Mouse (Mus musculus): ENCODE data around the gene Olfr412. TPM values are rescaled to one million over a fixed set of nuclear protein-coding genes. Genes with fewer than 3 reads are reported as not detected.

The Olfr412 gene
- polyA plus RNA-seq (2015; fragmentation: Nextera tagmentation; extraction: Ambion mirVana): not detected in 2 replicates

DNA sequence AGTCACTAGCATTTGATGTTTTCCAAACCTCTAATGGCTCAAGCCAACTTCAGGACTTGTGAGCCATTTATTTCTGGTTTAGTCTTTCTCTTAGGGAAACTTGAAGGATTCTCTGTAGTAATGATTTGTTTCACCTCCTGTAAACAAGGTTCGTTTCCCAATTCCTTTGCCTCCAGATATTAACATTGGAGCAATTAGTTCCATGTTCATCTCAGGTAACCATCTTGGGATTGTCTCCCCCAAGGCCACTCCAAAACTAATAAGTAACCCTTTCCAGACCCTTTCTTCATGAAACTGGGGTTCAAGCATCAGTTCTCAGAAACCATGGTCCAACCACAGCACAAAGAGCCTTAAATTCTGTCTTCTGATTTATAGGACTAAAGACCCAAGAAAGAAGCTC, at the start of gene Olfr412:
Gene Olfr412 (plus strand): TSS at position 301 of the 400 bp plus-strand sequence.
- no peak for DNase-seq
- Histone ChIP-seq H3K36me3 (no peaks in the 10 kb centered on the region), H3K27me3 (no peaks in the 10 kb centered on the region), H3K9ac (no peak within 1 kb of the TSS), H3K4me1 (replicated peaks) (no peaks in the 10 kb centered on the region), H3K4me3 (replicated peaks) (no peak within 1 kb of the TSS), H3K9me3 (replicated peaks) (no peaks in the 10 kb centered on the region), H3K27ac (no peak within 1 kb of the TSS), H3K4me2 (no peak within 1 kb of the TSS)
- WGBS (ENCODE audit: insufficient replicate concordance): 50% methylated on average over 1 of the region's 1 CpGs
- ATAC-seq (ENCODE audit: low read depth): no peak

DNA sequence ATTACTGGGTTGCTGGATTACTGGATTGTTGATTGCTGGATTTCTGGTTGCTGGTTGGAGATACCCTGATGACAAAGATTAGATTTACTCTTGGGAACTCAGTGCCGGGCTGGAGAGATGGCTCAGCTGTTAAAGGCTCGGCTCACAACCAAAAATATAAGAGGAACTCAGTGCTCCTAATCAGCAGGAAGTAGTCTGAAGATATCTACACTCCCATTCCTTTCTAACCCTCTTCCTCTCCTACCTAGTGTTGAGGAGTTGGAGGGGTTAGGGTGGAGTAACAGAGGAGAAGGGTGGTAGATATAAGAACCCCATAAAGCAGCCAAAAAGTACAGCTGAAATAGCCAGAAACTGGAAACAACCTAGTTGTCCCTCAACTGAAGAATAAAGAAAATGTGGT, 35.8 kb upstream of the Olfr412 start:
- Histone ChIP-seq H3K36me3 (no peaks in the 10 kb centered on the region), H3K9ac (no peak overlapping the region), H3K27ac (no peak overlapping the region), H3K4me1 (replicated peaks) (no peaks in the 10 kb centered on the region), H3K27me3 (no peaks in the 10 kb centered on the region), H3K4me3 (replicated peaks) (no peak overlapping the region), H3K4me2 (no peak overlapping the region), H3K9me3 (replicated peaks) (no peaks in the 10 kb centered on the region)
- ATAC-seq (ENCODE audit: low read depth) (no peak), DNase-seq (no peak)
- 23% methylated on average over 2 of the region's 2 CpGs for WGBS (ENCODE audit: insufficient replicate concordance)

DNA sequence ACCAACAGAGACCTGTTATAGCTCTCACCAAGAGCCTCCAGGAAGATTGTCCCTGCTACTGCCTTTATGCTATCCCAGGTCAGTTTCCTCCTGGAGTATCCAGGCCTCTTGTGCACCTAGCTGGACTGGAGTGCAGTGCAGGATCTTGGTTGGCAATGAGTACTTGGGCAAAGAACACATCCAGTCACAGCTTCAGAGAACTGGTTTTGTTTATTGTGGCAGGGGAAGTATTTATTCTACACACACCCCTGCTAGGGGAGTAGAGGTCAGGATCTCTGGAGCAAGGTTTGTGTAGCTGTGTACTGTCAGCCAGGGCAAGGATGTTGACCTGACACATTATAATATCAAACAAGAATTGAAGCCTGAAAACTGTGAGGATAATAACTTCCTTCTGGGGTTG, 33.1 kb upstream of the Olfr412 start:
- Histone ChIP-seq H3K36me3 (no peaks in the 10 kb centered on the region), H3K4me2 (no peak overlapping the region), H3K4me1 (replicated peaks) (no peaks in the 10 kb centered on the region), H3K4me3 (replicated peaks) (no peak overlapping the region), H3K9ac (no peak overlapping the region), H3K9me3 (replicated peaks) (no peaks in the 10 kb centered on the region), H3K27me3 (no peaks in the 10 kb centered on the region), H3K27ac (no peak overlapping the region)
- no peak for DNase-seq
- ATAC-seq (ENCODE audit: low read depth): no peak

DNA sequence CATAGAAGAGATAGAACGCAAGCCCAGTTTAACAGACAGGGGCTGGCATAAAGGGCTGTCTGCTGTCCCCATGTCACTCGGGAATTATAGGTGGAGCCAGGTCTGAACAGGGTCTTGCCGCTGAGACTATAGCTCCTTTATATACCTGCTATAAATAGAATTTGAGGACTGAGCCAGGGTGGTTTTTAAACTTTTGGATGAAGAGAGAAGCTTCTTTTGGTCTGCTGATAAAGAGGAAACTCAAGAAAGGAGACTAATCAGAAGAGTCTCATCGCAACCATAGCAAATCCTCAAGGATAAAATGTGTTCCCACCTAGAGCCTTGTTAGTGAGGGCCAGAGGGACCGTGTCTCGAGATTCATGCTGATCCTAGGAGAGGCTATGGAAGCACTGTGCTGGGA, 23.9 kb upstream of the Olfr412 start, which contains the start of gene Olfr410:
Gene Olfr410 (minus strand): TSS at position 101 of the 400 bp plus-strand sequence.
- no peak for ATAC-seq (ENCODE audit: low read depth)
- Histone ChIP-seq H3K36me3 (no peaks in the 10 kb centered on the region), H3K4me3 (replicated peaks) (no peak within 1 kb of the TSS), H3K4me1 (replicated peaks) (no peaks in the 10 kb centered on the region), H3K9ac (no peak within 1 kb of the TSS), H3K27me3 (no peaks in the 10 kb centered on the region), H3K4me2 (no peak within 1 kb of the TSS), H3K9me3 (replicated peaks) (no peaks in the 10 kb centered on the region), H3K27ac (no peak within 1 kb of the TSS)
- WGBS (ENCODE audit: insufficient replicate concordance): 57% methylated on average over 6 of the region's 6 CpGs
- no peak for DNase-seq

DNA sequence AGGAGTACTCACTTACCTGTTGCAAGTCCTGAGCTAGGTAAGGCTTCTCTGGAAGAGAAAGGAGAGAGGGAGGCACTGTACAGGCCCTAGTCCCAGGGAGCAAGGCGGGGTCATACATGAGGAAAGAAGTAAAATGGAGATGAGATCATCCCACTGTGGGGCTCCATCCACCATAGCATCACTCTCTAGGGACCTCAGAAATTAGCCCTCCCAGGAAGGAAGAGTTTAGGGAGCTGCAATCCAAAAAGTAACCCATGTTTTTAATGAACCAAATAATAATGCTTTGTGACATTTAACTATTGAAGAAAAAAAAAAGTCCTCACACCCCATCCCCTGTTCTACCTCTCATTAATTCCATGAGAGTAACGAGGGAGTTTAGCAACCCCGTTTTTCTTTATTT, 9.3 kb upstream of the Olfr412 start, which contains the start of gene Olfr411:
Gene Olfr411 (minus strand): TSS at position 101 of the 400 bp plus-strand sequence.
- no peaks in the 10 kb centered on the region for H3K9me3 ChIP-seq (replicated peaks)
- DNase-seq (no peak), ATAC-seq (ENCODE audit: low read depth) (no peak)
- no peaks in the 10 kb centered on the region for H3K36me3 ChIP-seq
- no peak within 1 kb of the TSS for H3K9ac ChIP-seq
- WGBS (ENCODE audit: insufficient replicate concordance): 62% methylated on average over 3 of the region's 3 CpGs
- no peak within 1 kb of the TSS for H3K4me3 ChIP-seq (replicated peaks)
- H3K27me3 ChIP-seq: no peaks in the 10 kb centered on the region
- no peak within 1 kb of the TSS for H3K4me2 ChIP-seq
- H3K27ac ChIP-seq: no peak within 1 kb of the TSS
- no peaks in the 10 kb centered on the region for H3K4me1 ChIP-seq (replicated peaks)

DNA sequence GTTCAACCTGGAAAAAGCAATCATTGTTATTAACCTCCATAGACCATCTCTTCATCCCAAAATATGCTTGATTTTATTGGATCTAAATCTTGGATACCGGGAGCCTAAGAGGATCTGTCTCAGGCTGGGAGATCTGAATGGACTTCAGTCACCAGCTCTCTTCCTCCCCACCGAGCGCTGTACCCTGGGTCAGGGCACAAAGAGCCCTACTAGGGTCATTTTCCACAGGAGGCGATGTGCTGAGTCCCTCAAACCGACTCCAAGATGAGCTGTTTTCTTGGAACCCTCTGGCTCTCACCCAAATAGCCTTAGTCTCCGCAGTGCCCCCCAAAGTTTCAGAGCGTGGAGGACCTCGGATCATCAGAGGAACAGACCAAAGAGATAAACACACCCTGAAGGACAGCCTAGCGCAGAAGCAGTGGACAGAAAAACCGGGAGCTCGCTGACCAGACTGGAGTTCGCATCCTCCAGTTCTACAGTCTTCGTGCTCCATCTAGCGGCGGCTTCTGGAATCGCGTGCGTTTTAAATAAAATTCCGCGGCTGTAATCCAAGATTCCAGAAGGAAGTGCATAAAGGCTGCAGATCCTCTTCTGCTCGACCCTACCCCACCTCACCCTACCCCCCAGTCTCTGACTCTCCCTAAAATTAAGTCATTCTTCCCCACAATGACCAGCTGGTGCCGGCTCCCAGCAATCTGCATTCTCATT, 9.7 kb downstream of the Olfr412 start:
- Histone ChIP-seq H3K36me3 (no peaks in the 10 kb centered on the region), H3K27ac (no peak overlapping the region), H3K9me3 (replicated peaks) (no peaks in the 10 kb centered on the region), H3K4me2 (no peak overlapping the region), H3K4me1 (replicated peaks) (no peaks in the 10 kb centered on the region), H3K9ac (no peak overlapping the region), H3K27me3 (0 out of 2 replicates have a peak, but pooled peaks cover 2% of the 10 kb centered on the region), H3K4me3 (replicated peaks) (no peak overlapping the region)
- DNase-seq (peak; percentile 26), ATAC-seq (ENCODE audit: low read depth) (no peak)
- WGBS (ENCODE audit: insufficient replicate concordance): 11% methylated on average over 22 of the region's 22 CpGs

DNA sequence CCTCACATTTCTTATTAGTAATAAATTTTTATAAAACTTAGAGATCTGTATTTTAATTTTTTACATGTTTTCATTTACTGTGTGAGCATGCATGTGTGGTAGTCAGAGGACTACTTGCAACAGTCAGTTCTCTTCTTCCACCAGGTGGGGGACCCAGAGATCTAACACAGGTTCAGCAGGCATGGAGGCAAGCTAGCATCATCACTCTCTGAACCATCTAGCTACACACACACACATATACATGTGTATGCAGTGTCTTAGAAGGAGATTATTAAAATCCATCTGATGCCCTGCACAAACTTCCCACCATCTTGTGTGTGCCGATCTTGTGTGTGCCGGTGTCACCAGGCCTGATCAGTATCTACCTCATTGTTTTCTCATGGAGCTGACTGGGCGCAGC, 15.0 kb downstream of the Olfr412 start:
- DNase-seq: no peak
- Histone ChIP-seq H3K4me1 (replicated peaks) (no peaks in the 10 kb centered on the region), H3K4me3 (replicated peaks) (no peak overlapping the region), H3K4me2 (no peak overlapping the region), H3K27ac (no peak overlapping the region), H3K9me3 (replicated peaks) (no peaks in the 10 kb centered on the region), H3K27me3 (no peaks in the 10 kb centered on the region), H3K36me3 (no peaks in the 10 kb centered on the region), H3K9ac (no peak overlapping the region)
- ATAC-seq (ENCODE audit: low read depth): no peak
- 59% methylated on average over 3 of the region's 3 CpGs for WGBS (ENCODE audit: insufficient replicate concordance)

DNA sequence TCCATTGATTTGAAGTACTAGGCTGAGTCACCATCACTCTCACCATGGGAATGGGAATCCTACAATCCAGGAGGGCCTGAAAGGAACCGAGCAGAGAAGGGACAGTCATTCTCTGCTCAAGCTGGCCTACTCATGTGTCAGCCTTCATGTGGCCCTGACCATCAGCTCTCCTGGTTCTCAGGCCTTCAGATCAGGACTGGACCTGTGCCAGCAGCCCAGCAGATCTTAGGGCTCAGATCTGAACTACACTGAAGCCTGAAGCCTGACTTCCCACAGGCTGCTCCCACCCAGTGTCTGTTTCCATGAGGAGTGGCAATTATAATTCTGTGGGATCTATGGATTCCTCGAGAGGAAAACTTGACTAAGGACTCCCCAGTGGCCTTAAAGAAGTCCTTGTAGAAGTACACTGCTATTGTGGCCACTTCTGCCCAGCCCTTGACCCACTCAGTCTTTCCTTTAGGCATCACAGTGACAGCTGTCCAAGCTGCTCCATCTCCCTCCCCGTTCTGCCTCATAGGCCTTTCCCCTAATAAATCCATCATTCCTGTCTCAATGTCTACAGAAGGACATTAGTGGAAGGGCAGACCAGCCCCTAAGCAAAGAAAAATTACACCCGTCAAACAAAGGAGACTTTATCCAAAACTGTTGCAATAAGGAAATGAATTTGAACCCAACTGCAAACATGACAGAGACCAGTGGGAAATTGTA, 17.5 kb downstream of the Olfr412 start:
- Histone ChIP-seq H3K4me3 (replicated peaks) (no peak overlapping the region), H3K27me3 (no peaks in the 10 kb centered on the region), H3K9ac (no peak overlapping the region), H3K9me3 (replicated peaks) (no peaks in the 10 kb centered on the region), H3K4me1 (replicated peaks) (no peaks in the 10 kb centered on the region), H3K4me2 (no peak overlapping the region), H3K36me3 (no peaks in the 10 kb centered on the region), H3K27ac (no peak overlapping the region)
- 41% methylated on average over 4 of the region's 4 CpGs for WGBS (ENCODE audit: insufficient replicate concordance)
- ATAC-seq (ENCODE audit: low read depth) (no peak), DNase-seq (no peak)

DNA sequence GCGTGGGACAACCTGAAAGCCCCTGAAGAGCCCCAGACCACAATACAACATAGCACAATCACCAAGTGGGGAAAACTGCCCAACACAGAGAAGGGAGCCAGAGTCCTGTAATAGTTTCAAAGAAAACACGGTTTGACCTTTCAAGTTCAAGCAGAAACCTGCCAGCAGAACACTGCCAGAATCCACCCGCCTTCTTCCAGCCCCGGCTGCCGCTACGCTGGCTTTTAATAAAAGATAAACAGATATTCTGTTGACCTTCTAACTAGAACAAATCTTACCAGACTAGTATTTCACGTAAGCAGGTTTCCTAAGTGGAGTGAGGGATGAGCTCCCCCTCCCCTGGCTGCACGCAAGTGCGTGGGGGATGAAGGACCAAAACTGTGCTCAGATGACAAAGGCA, 23.8 kb downstream of the Olfr412 start:
- ATAC-seq (ENCODE audit: low read depth) (no peak), DNase-seq (no peak)
- 76% methylated on average over 9 of the region's 9 CpGs for WGBS (ENCODE audit: insufficient replicate concordance)
- no peaks in the 10 kb centered on the region for H3K36me3 ChIP-seq
- no peak overlapping the region for H3K4me3 ChIP-seq (replicated peaks)
- no peak overlapping the region for H3K4me2 ChIP-seq
- no peak overlapping the region for H3K27ac ChIP-seq
- H3K27me3 ChIP-seq: no peaks in the 10 kb centered on the region
- no peaks in the 10 kb centered on the region for H3K4me1 ChIP-seq (replicated peaks)
- H3K9me3 ChIP-seq (replicated peaks): no peaks in the 10 kb centered on the region
- H3K9ac ChIP-seq: no peak overlapping the region

DNA sequence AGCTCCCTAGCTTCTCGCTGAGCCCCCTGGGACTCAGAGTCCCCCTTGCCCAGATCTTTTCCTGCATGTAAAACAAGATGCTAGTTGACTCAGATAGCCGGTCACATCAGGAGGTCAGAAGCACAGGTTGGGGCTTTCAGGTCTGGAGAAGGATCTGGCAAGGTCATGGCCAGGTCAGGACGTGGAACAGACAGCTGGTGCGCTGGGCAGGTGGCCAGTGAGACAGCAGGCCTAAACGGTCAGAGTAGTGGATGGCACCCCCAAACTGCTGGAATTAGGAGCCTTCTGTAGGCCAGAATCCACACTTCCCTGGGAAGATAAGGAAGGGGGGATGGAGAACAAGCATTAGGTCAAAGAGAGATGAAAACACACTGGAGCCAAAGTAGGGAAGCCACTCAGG, 25.3 kb downstream of the Olfr412 start:
- DNase-seq: no peak
- no peaks in the 10 kb centered on the region for H3K9me3 ChIP-seq (replicated peaks)
- no peak overlapping the region for H3K9ac ChIP-seq
- H3K4me3 ChIP-seq (replicated peaks): no peak overlapping the region
- H3K36me3 ChIP-seq: no peaks in the 10 kb centered on the region
- no peaks in the 10 kb centered on the region for H3K4me1 ChIP-seq (replicated peaks)
- no peak for ATAC-seq (ENCODE audit: low read depth)
- 68% methylated on average over 5 of the region's 5 CpGs for WGBS (ENCODE audit: insufficient replicate concordance)
- no peak overlapping the region for H3K27ac ChIP-seq
- H3K4me2 ChIP-seq: no peak overlapping the region
- no peaks in the 10 kb centered on the region for H3K27me3 ChIP-seq

DNA sequence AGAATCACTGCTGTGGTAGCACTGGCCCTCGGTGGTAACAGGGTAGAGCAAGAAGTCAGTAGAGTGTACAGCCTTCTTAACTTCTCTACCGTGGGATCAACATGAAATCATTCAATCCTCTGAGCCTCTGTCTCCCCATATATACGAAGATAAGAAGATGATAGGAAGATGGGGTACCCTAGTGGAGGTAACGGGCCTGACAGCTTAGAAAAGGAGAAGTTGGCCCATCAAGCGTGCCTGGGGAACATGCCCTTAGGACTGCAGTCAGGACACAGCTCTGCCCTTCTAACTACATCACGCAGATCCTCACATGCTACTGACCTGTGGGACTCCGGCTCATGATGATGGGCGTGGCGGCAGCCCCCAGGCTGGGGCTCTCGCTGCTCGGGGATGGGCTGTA, 30.0 kb downstream of the Olfr412 start:
- 0 out of 2 replicates have a peak, but pooled peaks cover 3% of the 10 kb centered on the region for H3K4me1 ChIP-seq (replicated peaks)
- H3K36me3 ChIP-seq: no peaks in the 10 kb centered on the region
- H3K4me2 ChIP-seq: no peak overlapping the region
- DNase-seq (no peak), ATAC-seq (ENCODE audit: low read depth) (no peak)
- H3K9me3 ChIP-seq (replicated peaks): no peaks in the 10 kb centered on the region
- H3K27ac ChIP-seq: no peak overlapping the region
- 60% methylated on average over 11 of the region's 11 CpGs for WGBS (ENCODE audit: insufficient replicate concordance)
- H3K4me3 ChIP-seq (replicated peaks): no peak overlapping the region
- no peak overlapping the region for H3K9ac ChIP-seq
- H3K27me3 ChIP-seq: no peaks in the 10 kb centered on the region

DNA sequence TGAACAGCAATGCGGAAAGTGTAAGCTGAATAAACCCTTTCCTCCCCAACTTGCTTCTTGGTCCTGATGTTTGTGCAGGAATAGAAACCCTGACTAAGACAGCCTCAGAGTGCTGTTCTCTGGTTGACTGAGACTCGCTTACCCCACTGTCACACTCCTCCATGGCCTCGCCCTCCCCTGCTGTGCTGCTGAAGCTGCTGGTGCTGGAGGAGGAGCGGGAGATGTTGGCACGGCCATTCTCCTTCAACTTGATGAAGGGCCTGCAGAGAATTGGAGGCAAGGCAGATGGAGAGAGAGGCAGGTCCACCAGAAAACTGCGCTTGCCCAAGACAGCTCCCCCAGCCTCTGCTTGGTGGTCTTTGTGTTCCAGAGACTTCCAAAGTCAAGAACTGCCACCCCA, 31.0 kb downstream of the Olfr412 start:
- Histone ChIP-seq H3K36me3 (no peaks in the 10 kb centered on the region), H3K4me3 (replicated peaks) (no peak overlapping the region), H3K27me3 (no peaks in the 10 kb centered on the region), H3K9me3 (replicated peaks) (no peaks in the 10 kb centered on the region), H3K27ac (no peak overlapping the region), H3K9ac (no peak overlapping the region), H3K4me1 (replicated peaks) (0 out of 2 replicates have a peak, but pooled peaks cover 3% of the 10 kb centered on the region), H3K4me2 (no peak overlapping the region)
- ATAC-seq (ENCODE audit: low read depth): no peak
- DNase-seq: no peak
- 61% methylated on average over 6 of the region's 6 CpGs for WGBS (ENCODE audit: insufficient replicate concordance)

Data from liver, embryonic 13.5 days (tissue).